Mouse (Mus musculus): Measurements from ENCODE around the gene Homer3. TPM values are rescaled to one million over a fixed set of nuclear protein-coding genes. Genes with fewer than 3 reads are reported as not detected.

Gene Homer3
- polyA plus RNA-seq, 1 experiment: 5.8 TPM

GRCm38 (mm10) chr8:70283136-70284077, 780 bp downstream of the Homer3 start:
- DNase-seq (ENCODE audit: low read depth, low spot score): no peak
- WGBS: 2% methylated on average over 53 of the region's 55 CpGs

GRCm38 (mm10) chr8:70284421-70284820, 1.8 kb downstream of the Homer3 start:
- 80% methylated on average over 5 of the region's 5 CpGs for WGBS

GRCm38 (mm10) chr8:70285304-70285703, 2.7 kb downstream of the Homer3 start:
- 96% methylated on average over 15 of the region's 15 CpGs for WGBS
- DNase-seq (ENCODE audit: low read depth, low spot score): no peak

More at GRCm38 (mm10) chr8:70284421-70284820, 1.8 kb downstream of the Homer3 start:
- no peak for DNase-seq (ENCODE audit: low read depth, low spot score)

GRCm38 (mm10) chr8:70286737-70287136, 4.1 kb downstream of the Homer3 start:
- 92% methylated on average over 8 of the region's 8 CpGs for WGBS

GRCm38 (mm10) chr8:70293988-70294405, 11.4 kb downstream of the Homer3 start:
- DNase-seq (ENCODE audit: low read depth, low spot score): no peak
- 65% methylated on average over 5 of the region's 5 CpGs for WGBS

More at GRCm38 (mm10) chr8:70286737-70287136, 4.1 kb downstream of the Homer3 start:
- no peak for DNase-seq (ENCODE audit: low read depth, low spot score)

GRCm38 (mm10) chr8:70300881-70301280, 18.3 kb downstream of the Homer3 start:
- DNase-seq (ENCODE audit: low read depth, low spot score): no peak
- 70% methylated on average over 3 of the region's 3 CpGs for WGBS

- WGBS: under 1% methylated on average over 40 of the region's 40 CpGs
- peak; percentile 57 for DNase-seq (ENCODE audit: low read depth, low spot score)
These were observed 19.8 kb downstream of the Homer3 start, which contains the start of the genes Ddx49 and Cope for GRCm38 (mm10) chr8:70302358-70302890. TSS of gene Ddx49 (minus strand) at chr8:70302489. TSS of gene Cope (plus strand) at chr8:70302518.

- under 1% methylated on average over 16 of the region's 16 CpGs for WGBS
These were observed 20.3 kb downstream of the Homer3 start for GRCm38 (mm10) chr8:70302901-70303300.

GRCm38 (mm10) chr8:70309311-70309710, 26.7 kb downstream of the Homer3 start:
- DNase-seq (ENCODE audit: low read depth, low spot score): no peak
- WGBS: 27% methylated on average over 2 of the region's 2 CpGs

More at GRCm38 (mm10) chr8:70302901-70303300, 20.3 kb downstream of the Homer3 start:
- no peak for DNase-seq (ENCODE audit: low read depth, low spot score)

- no peak for DNase-seq (ENCODE audit: low read depth, low spot score)
- WGBS: 66% methylated on average over 2 of the region's 2 CpGs
These were observed 30.8 kb downstream of the Homer3 start for GRCm38 (mm10) chr8:70313399-70313798.

GRCm38 (mm10) chr8:70315624-70316510, 33.2 kb downstream of the Homer3 start, which contains the start of gene Cers1:
TSS of gene Cers1 (plus strand) at chr8:70315775.
- no peak for DNase-seq (ENCODE audit: low read depth, low spot score)
- WGBS: 4% methylated on average over 66 of the region's 66 CpGs

GRCm38 (mm10) chr8:70316511-70317504, 34.2 kb downstream of the Homer3 start:
- DNase-seq (ENCODE audit: low read depth, low spot score): no peak
- WGBS: 25% methylated on average over 15 of the region's 15 CpGs

- DNase-seq (ENCODE audit: low read depth, low spot score): no peak
- 78% methylated on average over 5 of the region's 5 CpGs for WGBS
These were observed 35.2 kb downstream of the Homer3 start for GRCm38 (mm10) chr8:70317872-70318271.

GRCm38 (mm10) chr8:70323716-70324115, 41.1 kb downstream of the Homer3 start:
- 86% methylated on average over 3 of the region's 3 CpGs for WGBS
- no peak for DNase-seq (ENCODE audit: low read depth, low spot score)

GRCm38 (mm10) chr8:70327512-70327911, 44.9 kb downstream of the Homer3 start:
- WGBS: 88% methylated on average over 6 of the region's 6 CpGs
- DNase-seq (ENCODE audit: low read depth, low spot score): no peak

GRCm38 (mm10) chr8:70329124-70329834, 46.7 kb downstream of the Homer3 start, which contains the start of gene Gdf1:
TSS of gene Gdf1 (plus strand) at chr8:70329817.
- 40% methylated on average over 14 of the region's 14 CpGs for WGBS
- DNase-seq (ENCODE audit: low read depth, low spot score): no peak

GRCm38 (mm10) chr8:70329835-70330740, 47.5 kb downstream of the Homer3 start:
- DNase-seq (ENCODE audit: low read depth, low spot score): no peak
- 36% methylated on average over 45 of the region's 45 CpGs for WGBS

All from large intestine, adult 2 months (tissue).